ENCODE assay signal across 20 mouse cellular contexts in genomic region chr1:106449795-106450194, GRCm38 (mm10).
DNase-seq lines count a peak whose midpoint lies in the region; ATAC-seq and TF ChIP-seq lines count a peak whose summit lies in the region.
"Had no signal": no experiment of that assay in that cellular context is flagged by ENCODE, and none has a peak within 500 bp of the region (broad histone marks: within the 10 kb centered on the region; RNA-seq: fewer than 3 reads in every experiment).

No protein-coding gene starts in this region.

- H3K4me3 ChIP-seq in G1E (ENCODE audit: low read depth, low read length): no peak overlapping the region
- H3K4me3 ChIP-seq in intestine, embryonic 14.5 days (ENCODE audit: low read depth, low read length): no peak overlapping the region
- no peak overlapping the region for H3K4me3 ChIP-seq in stomach, embryonic 14.5 days (ENCODE audit: low read depth, low read length)
- H3K4me3 ChIP-seq in forebrain, embryonic 12.5 days (replicated peaks): no peak overlapping the region
- no peak overlapping the region for H3K4me3 ChIP-seq in hindbrain, embryonic 16.5 days (ENCODE audit: low read length)
- H3K4me3 ChIP-seq: embryonic facial prominence, embryonic 13.5 days; forebrain, embryonic 13.5 days; heart, embryonic 12.5 days; hindbrain, embryonic 15.5 days had no signal

- no peaks in the 10 kb centered on the region for H3K27me3 ChIP-seq in G1E (ENCODE audit: insufficient read depth, low read length)
- no peaks in the 10 kb centered on the region for H3K27me3 ChIP-seq in intestine, embryonic 14.5 days (replicated peaks; ENCODE audit: control insufficient read depth, insufficient read depth, low read length)
- no peaks in the 10 kb centered on the region for H3K27me3 ChIP-seq in stomach, embryonic 14.5 days (ENCODE audit: control insufficient read depth, insufficient read depth, low read length)
- H3K27me3 ChIP-seq in forebrain, embryonic 12.5 days: no peaks in the 10 kb centered on the region
- no peaks in the 10 kb centered on the region for H3K27me3 ChIP-seq in hindbrain, embryonic 16.5 days (replicated peaks; ENCODE audit: control insufficient read depth, insufficient read depth, low read length)
- H3K27me3 ChIP-seq: embryonic facial prominence, embryonic 13.5 days; forebrain, embryonic 13.5 days; heart, embryonic 12.5 days; hindbrain, embryonic 15.5 days had no signal

- ATAC-seq in G1E (ENCODE audit: extremely low read depth, insufficient number of reproducible peaks, low FRiP score, poor library complexity, severe bottlenecking): peak; percentile 4; the same call in 1 of the 2 replicates
- ATAC-seq in intestine, embryonic 14.5 days (replicated peaks; ENCODE audit: low FRiP score, low TSS enrichment, low read depth): peak; percentile 82
- ATAC-seq in stomach, embryonic 14.5 days (ENCODE audit: insufficient number of reproducible peaks, insufficient read depth, low FRiP score, low read depth): peak; percentile 89
- no peak for ATAC-seq in forebrain, embryonic 12.5 days (ENCODE audit: low FRiP score)
- no peak for ATAC-seq in hindbrain, embryonic 16.5 days
- ATAC-seq in megakaryocyte, adult 5-6 weeks (ENCODE audit: poor library complexity, severe bottlenecking): no peak
- ATAC-seq: forebrain, embryonic 13.5 days; forebrain, postnatal 0 days; Patski had no signal

- WGBS in intestine, embryonic 14.5 days: 53% methylated on average over 2 of the region's 2 CpGs
- WGBS in stomach, embryonic 14.5 days: 58% methylated on average over 2 of the region's 2 CpGs
- WGBS in forebrain, embryonic 12.5 days: 90% methylated on average over 2 of the region's 2 CpGs
- 77% methylated on average over 2 of the region's 2 CpGs for WGBS in hindbrain, embryonic 16.5 days

- H3K36me3 ChIP-seq in G1E (replicated peaks): no peaks in the 10 kb centered on the region
- no peaks in the 10 kb centered on the region for H3K36me3 ChIP-seq in intestine, embryonic 14.5 days (ENCODE audit: control insufficient read depth, insufficient read depth, low read length)
- no peaks in the 10 kb centered on the region for H3K36me3 ChIP-seq in stomach, embryonic 14.5 days (ENCODE audit: control insufficient read depth, insufficient read depth, low read length)
- H3K36me3 ChIP-seq in forebrain, embryonic 12.5 days (replicated peaks): no peaks in the 10 kb centered on the region
- no peaks in the 10 kb centered on the region for H3K36me3 ChIP-seq in hindbrain, embryonic 16.5 days (ENCODE audit: control insufficient read depth, insufficient read depth, low read length)
- H3K36me3 ChIP-seq: embryonic facial prominence, embryonic 13.5 days; heart, embryonic 12.5 days; hindbrain, embryonic 15.5 days had no signal

- H3K4me2 ChIP-seq in intestine, embryonic 14.5 days (ENCODE audit: low read length): no peak overlapping the region
- no peak overlapping the region for H3K4me2 ChIP-seq in stomach, embryonic 14.5 days (replicated peaks; ENCODE audit: low read depth, low read length)
- no peak overlapping the region for H3K4me2 ChIP-seq in forebrain, embryonic 12.5 days
- no peak overlapping the region for H3K4me2 ChIP-seq in hindbrain, embryonic 16.5 days (ENCODE audit: low read length)
- H3K4me2 ChIP-seq: embryonic facial prominence, embryonic 13.5 days; forebrain, embryonic 13.5 days; heart, embryonic 12.5 days; hindbrain, embryonic 15.5 days had no signal

- TF ChIP-seq CTCF in G1E (IDR thresholded peaks at IDR 0.05; ENCODE audit: low read depth, low read length): no peak

- DNase-seq in ES-CJ7 (ENCODE audit: low read depth, low spot score) (peak; percentile 45), G1E (ENCODE audit: low spot score) (no peak)
- no peak for DNase-seq in intestine, embryonic 14.5 days (ENCODE audit: low spot score)
- no peak for DNase-seq in embryo, embryonic 10.5 days (ENCODE audit: low spot score)
- DNase-seq: adrenal gland, adult 8-10 months; cerebellum, adult 11 months; cerebellum, adult 9-10 months; cerebellum, postnatal 25 days; forebrain, postnatal 0 days; gastrocnemius, postnatal 14 days; heart, postnatal 36 days had no signal

- no peaks in the 10 kb centered on the region for H3K9me3 ChIP-seq in G1E (replicated peaks)
- peaks cover 3% of the 10 kb centered on the region; the same call in 1 of the 2 replicates for H3K9me3 ChIP-seq in intestine, embryonic 14.5 days (ENCODE audit: control insufficient read depth, low read length)
- H3K9me3 ChIP-seq in stomach, embryonic 14.5 days (ENCODE audit: control insufficient read depth, low read depth, low read length): no peaks in the 10 kb centered on the region
- no peaks in the 10 kb centered on the region for H3K9me3 ChIP-seq in forebrain, embryonic 12.5 days
- H3K9me3 ChIP-seq in hindbrain, embryonic 16.5 days (ENCODE audit: control insufficient read depth, low read length): no peaks in the 10 kb centered on the region
- H3K9me3 ChIP-seq: embryonic facial prominence, embryonic 13.5 days; forebrain, embryonic 13.5 days; hindbrain, embryonic 15.5 days had no signal

- no peaks in the 10 kb centered on the region for H3K4me1 ChIP-seq in G1E (ENCODE audit: insufficient read depth, low read depth, low read length)
- no peaks in the 10 kb centered on the region for H3K4me1 ChIP-seq in intestine, embryonic 14.5 days (replicated peaks; ENCODE audit: control insufficient read depth, insufficient read depth, low read length)
- no peaks in the 10 kb centered on the region for H3K4me1 ChIP-seq in stomach, embryonic 14.5 days (ENCODE audit: control insufficient read depth, insufficient read depth, low read length)
- no peaks in the 10 kb centered on the region for H3K4me1 ChIP-seq in forebrain, embryonic 12.5 days
- H3K4me1 ChIP-seq in hindbrain, embryonic 16.5 days (ENCODE audit: control insufficient read depth, insufficient read depth, low read depth, low read length): no peaks in the 10 kb centered on the region
- H3K4me1 ChIP-seq: embryonic facial prominence, embryonic 13.5 days; forebrain, embryonic 13.5 days; heart, embryonic 12.5 days; hindbrain, embryonic 15.5 days had no signal

- no peak overlapping the region for H3K27ac ChIP-seq in intestine, embryonic 14.5 days (ENCODE audit: low read depth)
- no peak overlapping the region for H3K27ac ChIP-seq in stomach, embryonic 14.5 days (ENCODE audit: low read length)
- no peak overlapping the region for H3K27ac ChIP-seq in forebrain, embryonic 12.5 days
- no peak overlapping the region for H3K27ac ChIP-seq in hindbrain, embryonic 16.5 days (ENCODE audit: low read depth, low read length)
- H3K27ac ChIP-seq: embryonic facial prominence, embryonic 13.5 days; forebrain, embryonic 13.5 days; hindbrain, embryonic 15.5 days had no signal

- H3K9ac ChIP-seq in intestine, embryonic 14.5 days (ENCODE audit: low read length): no peak overlapping the region
- H3K9ac ChIP-seq in stomach, embryonic 14.5 days (replicated peaks; ENCODE audit: low read depth, low read length): no peak overlapping the region
- H3K9ac ChIP-seq in forebrain, embryonic 12.5 days: no peak overlapping the region
- H3K9ac ChIP-seq in hindbrain, embryonic 16.5 days (ENCODE audit: low read depth, low read length): no peak overlapping the region
- H3K9ac ChIP-seq: embryonic facial prominence, embryonic 13.5 days; forebrain, embryonic 13.5 days; forebrain, postnatal 0 days; heart, embryonic 12.5 days; hindbrain, embryonic 15.5 days had no signal

Comparison
In these comparisons a context has a peak if more than half of its experiments do, and no peak if none do; other contexts are left out.
1. ATAC-seq: peak in G1E (single experiment), intestine, embryonic 14.5 days (single experiment) and stomach, embryonic 14.5 days (single experiment); none in forebrain, embryonic 12.5 days (single experiment), hindbrain, embryonic 16.5 days (single experiment) and megakaryocyte, adult 5-6 weeks (single experiment).